Mouse (Mus musculus) C2C12 (cell line): ENCODE measurements around the gene Khnyn.

Experiments
- CEBPB ChIP-seq: IDR thresholded peaks from one replicate; pipeline ENCODE4 v1.6.1; 2011; ENCODE audit warnings: low read depth, mild to moderate bottlenecking, control low read depth, moderate library complexity
- CTCF ChIP-seq: IDR thresholded peaks from one replicate; pipeline ENCODE4 v1.5.1; 2011; ENCODE audit not compliant: control insufficient read depth, insufficient read depth, insufficient read length
- MAX ChIP-seq: IDR thresholded peaks from one replicate; pipeline ENCODE4 v1.6.1; 2011; ENCODE audit warnings: mild to moderate bottlenecking, control low read depth
- USF1 ChIP-seq: IDR thresholded peaks from one replicate; pipeline ENCODE4 v1.6.1; 2011; ENCODE audit warnings: low read depth, mild to moderate bottlenecking, control low read depth, moderate library complexity

GRCm38 (mm10) chr14:55884166-55884565 is 581 bp upstream of the Khnyn start, which contains the start of gene Cbln3:
- TF ChIP-seq CTCF (no peak), USF1 (no peak), CEBPB (no peak), MAX (no peak)
